Mouse (Mus musculus) liver, adult 2 months (tissue): ENCODE measurements around the gene Slc9a2. TPM values are rescaled to one million over a fixed set of nuclear protein-coding genes. Genes with fewer than 3 reads are reported as not detected.

Experiments
- DNase-seq: peaks from one replicate; pipeline ENCODE4 v3.0.0-alpha.2; 2011; ENCODE audit warnings: low read depth, low spot score; ENCODE audit errors: extremely low read depth
- H3K27ac ChIP-seq: fragments of 200-500 bp; replicated peaks from 2 replicates; pipeline ENCODE4 v1.5.1; 2012; ENCODE audit warnings: low read depth, mild to moderate bottlenecking, control low read depth, inconsistent platforms, low read length; ENCODE audit not compliant: insufficient read depth
- H3K27me3 ChIP-seq: fragments of 200-500 bp; 2 replicates; pipeline ENCODE4 v1.6.1; 2012; ENCODE audit warnings: mild to moderate bottlenecking, moderate library complexity, low read length, inconsistent platforms; ENCODE audit not compliant: control insufficient read depth, insufficient read depth
- H3K36me3 ChIP-seq: fragments of 200-500 bp; 2 replicates; pipeline ENCODE4 v1.6.1; 2012; ENCODE audit warnings: low read length, inconsistent platforms; ENCODE audit not compliant: control insufficient read depth, insufficient read depth
- H3K4me1 ChIP-seq: fragments of 200-500 bp; 2 replicates; pipeline ENCODE4 v1.6.1; 2011; ENCODE audit warnings: low read length; ENCODE audit not compliant: control insufficient read depth, insufficient read depth
- H3K4me3 ChIP-seq: fragments of 200-500 bp; 2 replicates; pipeline ENCODE4 v1.5.1; 2011; ENCODE audit warnings: low read depth, mild to moderate bottlenecking, control low read depth, low read length, moderate library complexity; ENCODE audit not compliant: insufficient read depth
- H3K79me2 ChIP-seq: fragments of 200-500 bp; 2 replicates; pipeline ENCODE4 v1.6.1; 2012; ENCODE audit warnings: inconsistent platforms, mild to moderate bottlenecking, low read length, moderate library complexity; ENCODE audit not compliant: control insufficient read depth, insufficient read depth
- H3K9ac ChIP-seq: fragments of 200-500 bp; 2 replicates; pipeline ENCODE4 v1.6.1; 2012; ENCODE audit warnings: low read depth, mild to moderate bottlenecking, control low read depth, inconsistent platforms, low read length
- CTCF ChIP-seq: fragments of 200-500 bp; IDR thresholded peaks from 2 replicates; pipeline ENCODE4 v1.5.1; 2011; ENCODE audit warnings: low read depth, low read length, control low read depth
- POLR2A ChIP-seq: fragments of 200-500 bp; IDR thresholded peaks from 2 replicates; pipeline ENCODE4 v1.6.1; 2011; ENCODE audit warnings: low read length, control low read depth; ENCODE audit not compliant: insufficient read depth; ENCODE audit errors: extremely low read depth
- WGBS: fragments of 180-500 bp; shearing (Covaris S2); methylation state at CpG from one replicate; pipeline ENCODE4 v1.1.7; 2018; 5-methylcytosine and 5-hydroxymethylcytosine counted together
- polyA plus RNA-seq: library from polyadenylated mRNA; depleted of rRNA; stranded (reverse); fragments of >200 nt; gene quantifications from 2 replicates; pipeline ENCODE4 v1.2.3, GENCODE M21; 2012
- total RNA-seq: library from RNA; depleted of rRNA; stranded (reverse); fragments of >200 nt; gene quantifications from 2 replicates; pipeline ENCODE4 v1.2.3, GENCODE M21; 2014

Slc9a2 gene
- total and polyA plus RNA-seq, 2 experiments: 0.10 to 0.18 TPM

DNA sequence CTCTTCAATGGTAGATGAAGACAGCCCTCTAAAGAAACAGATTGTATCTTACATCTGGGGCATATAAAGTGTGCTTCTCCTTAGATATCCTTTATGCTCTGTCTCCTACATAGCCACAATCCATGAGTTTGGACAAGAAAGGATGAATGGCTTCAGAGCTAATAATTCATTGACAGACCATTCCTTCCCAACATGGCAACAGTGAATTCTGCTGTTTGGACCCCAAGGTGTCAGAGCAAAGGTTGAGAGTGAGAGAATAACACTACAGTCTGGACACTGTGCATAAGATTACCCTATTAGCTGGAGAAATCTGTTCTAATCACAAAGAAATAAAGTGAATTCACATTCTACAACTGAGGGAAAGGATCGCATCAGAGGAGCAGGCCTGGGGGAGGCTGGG lies 115.1 kb downstream of the Slc9a2 start:
- TF ChIP-seq CTCF: no peak
- no peak for TF ChIP-seq POLR2A
- no peak overlapping the region for H3K27ac ChIP-seq
- H3K9ac ChIP-seq: no peak overlapping the region
- no peaks in the 10 kb centered on the region for H3K79me2 ChIP-seq
- no peak overlapping the region for H3K4me3 ChIP-seq
- H3K27me3 ChIP-seq: no peaks in the 10 kb centered on the region
- no peak for DNase-seq
- 0 out of 2 replicates have a peak, but pooled peaks cover 2% of the 10 kb centered on the region for H3K4me1 ChIP-seq
- 100% methylated on average over 1 of the region's 1 CpGs for WGBS
- H3K36me3 ChIP-seq: no peaks in the 10 kb centered on the region

DNA sequence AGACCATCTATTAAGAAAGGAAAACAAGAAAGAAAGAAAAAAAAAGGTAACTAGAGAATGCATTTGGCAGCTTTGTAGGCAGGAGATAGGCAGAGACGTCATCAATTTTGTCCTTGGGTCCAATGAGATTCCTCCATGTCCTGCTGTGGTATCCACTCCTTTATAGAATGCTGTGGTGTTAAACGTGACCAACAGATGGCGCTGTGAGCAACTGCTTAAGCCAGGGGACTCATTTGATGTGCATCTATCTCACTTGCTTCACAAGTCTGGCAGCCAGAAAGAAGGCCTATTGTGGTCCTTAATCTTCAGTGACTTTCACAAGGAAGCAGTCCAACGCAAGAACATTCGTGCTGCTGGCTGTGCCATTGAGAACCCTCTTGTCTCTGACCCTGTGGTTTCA lies 117.0 kb downstream of the Slc9a2 start:
- no peaks in the 10 kb centered on the region for H3K36me3 ChIP-seq
- no peaks in the 10 kb centered on the region for H3K4me1 ChIP-seq
- no peaks in the 10 kb centered on the region for H3K79me2 ChIP-seq
- WGBS: 19% methylated on average over 5 of the region's 5 CpGs
- peak; percentile 40 for TF ChIP-seq CTCF
- no peak for TF ChIP-seq POLR2A
- DNase-seq: peak; percentile 36
- H3K9ac ChIP-seq: no peak overlapping the region
- no peak overlapping the region for H3K27ac ChIP-seq
- no peaks in the 10 kb centered on the region for H3K27me3 ChIP-seq
- no peak overlapping the region for H3K4me3 ChIP-seq

DNA sequence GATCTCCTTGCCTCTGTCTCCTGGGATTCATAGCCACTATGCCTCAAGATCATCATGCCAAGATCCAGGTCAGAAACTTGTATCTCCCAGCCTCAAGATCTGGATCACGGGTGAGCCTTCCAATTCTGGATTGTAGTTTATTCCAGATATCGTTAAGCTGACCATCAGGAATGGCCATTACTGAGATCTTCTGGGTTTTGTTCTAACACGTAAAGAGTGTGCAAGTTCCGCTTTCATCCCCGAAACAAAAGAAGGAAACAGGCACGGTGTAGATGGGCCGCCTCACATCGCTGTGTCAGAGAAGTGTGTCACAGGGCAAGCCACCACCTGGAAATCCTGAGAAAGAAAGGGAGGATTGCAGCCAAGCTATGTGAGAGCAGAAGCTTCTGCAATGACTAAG lies 118.7 kb downstream of the Slc9a2 start:
- Histone ChIP-seq H3K36me3 (no peaks in the 10 kb centered on the region), H3K27me3 (no peaks in the 10 kb centered on the region), H3K4me3 (no peak overlapping the region), H3K79me2 (no peaks in the 10 kb centered on the region), H3K4me1 (no peaks in the 10 kb centered on the region), H3K27ac (no peak overlapping the region), H3K9ac (no peak overlapping the region)
- 81% methylated on average over 8 of the region's 8 CpGs for WGBS
- DNase-seq: no peak
- no peak for TF ChIP-seq POLR2A
- TF ChIP-seq CTCF: no peak

DNA sequence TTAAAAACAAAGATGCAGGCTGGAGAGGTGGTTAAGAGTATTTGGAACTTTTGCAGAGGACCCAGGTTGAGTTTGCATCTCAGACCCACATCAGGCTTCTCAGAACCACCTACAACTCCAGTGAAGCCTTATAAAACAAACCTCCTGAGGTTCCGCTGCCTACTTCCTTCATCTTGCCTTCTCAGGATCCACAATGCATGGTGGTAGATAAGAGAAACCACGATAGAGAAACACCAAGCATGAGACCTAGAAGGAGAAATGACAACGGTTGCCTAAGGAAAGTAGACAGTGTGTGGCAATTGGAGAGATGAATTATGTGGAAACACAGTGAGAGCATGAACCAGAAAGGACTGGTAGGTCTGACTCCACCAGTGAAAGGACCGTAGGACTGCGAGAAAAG lies 120.5 kb downstream of the Slc9a2 start:
- Histone ChIP-seq H3K4me1 (no peaks in the 10 kb centered on the region), H3K27ac (no peak overlapping the region), H3K79me2 (no peaks in the 10 kb centered on the region), H3K4me3 (no peak overlapping the region), H3K36me3 (no peaks in the 10 kb centered on the region), H3K27me3 (no peaks in the 10 kb centered on the region), H3K9ac (no peak overlapping the region)
- TF ChIP-seq CTCF (no peak), POLR2A (no peak)
- 75% methylated on average over 5 of the region's 5 CpGs for WGBS
- DNase-seq: no peak

DNA sequence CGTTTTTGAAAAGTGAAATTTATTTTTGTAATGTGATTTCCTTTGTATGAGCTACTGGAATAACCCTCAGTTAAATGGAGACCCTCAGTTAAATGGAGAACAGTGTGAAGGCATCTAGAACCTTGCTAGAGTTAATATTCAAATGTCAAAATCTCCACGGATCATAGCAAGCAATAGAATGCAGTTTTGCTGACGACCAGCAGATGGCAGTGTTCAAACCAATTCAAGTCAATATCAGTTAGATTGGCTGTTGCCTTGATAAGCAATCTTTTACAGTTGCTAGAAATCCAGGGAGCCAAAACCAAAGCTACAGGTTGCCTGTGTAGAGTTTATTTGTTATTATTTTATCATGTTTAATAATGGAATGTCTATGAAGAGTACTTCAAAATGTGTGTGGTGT lies 122.4 kb downstream of the Slc9a2 start:
- H3K36me3 ChIP-seq: no peaks in the 10 kb centered on the region
- TF ChIP-seq POLR2A (no peak), CTCF (peak; percentile 42)
- DNase-seq: peak; percentile 62
- no peaks in the 10 kb centered on the region for H3K79me2 ChIP-seq
- no peaks in the 10 kb centered on the region for H3K4me1 ChIP-seq
- no peak overlapping the region for H3K27ac ChIP-seq
- H3K4me3 ChIP-seq: no peak overlapping the region
- H3K27me3 ChIP-seq: no peaks in the 10 kb centered on the region
- no peak overlapping the region for H3K9ac ChIP-seq
- 22% methylated on average over 3 of the region's 3 CpGs for WGBS

DNA sequence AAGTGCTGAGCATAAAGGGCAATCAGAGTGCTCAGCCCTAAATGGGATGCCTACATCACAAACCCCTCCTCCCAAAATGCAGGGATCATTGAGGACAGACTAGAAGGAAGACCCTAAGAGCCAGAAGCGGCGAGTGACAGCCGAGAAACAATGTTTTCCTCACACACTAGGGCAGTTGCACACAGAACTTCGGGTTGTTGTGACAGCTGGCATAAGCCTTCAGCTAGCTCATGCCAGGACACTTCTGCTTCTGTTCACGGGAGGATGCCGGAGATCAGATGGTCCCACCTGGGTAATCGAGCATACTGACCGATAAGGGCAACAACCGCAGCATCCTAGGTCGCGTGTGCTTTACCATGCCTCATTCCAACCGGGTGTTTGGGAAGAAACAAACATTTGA lies 123.7 kb downstream of the Slc9a2 start:
- Histone ChIP-seq H3K4me3 (no peak overlapping the region), H3K27me3 (no peaks in the 10 kb centered on the region), H3K4me1 (no peaks in the 10 kb centered on the region), H3K79me2 (no peaks in the 10 kb centered on the region), H3K27ac (no peak overlapping the region), H3K9ac (no peak overlapping the region), H3K36me3 (no peaks in the 10 kb centered on the region)
- TF ChIP-seq POLR2A: no peak
- TF ChIP-seq CTCF: no peak
- DNase-seq: no peak
- WGBS: 87% methylated on average over 12 of the region's 12 CpGs
